Mouse (Mus musculus) gastrocnemius, adult 18-20 months (tissue): ENCODE measurements at regions not wholly inside any gene's neighbourhood (a gene's known extent, or its start where the extent isn't known, plus 50 kb on each side); places are given as distances from the start of the nearest gene placed in this dataset.

Source experiments
- DNase-seq: peaks from one replicate; pipeline ENCODE4 v3.0.0; 2021; ENCODE audit warnings: low spot score

GRCm38 (mm10) chr6:143751076-143752070 is 584.4 kb downstream of the Etnk1 start:
- DNase-seq, result peak; percentile 2

- no peak for DNase-seq
Measured at GRCm38 (mm10) chr6:143757462-143757861, 590.4 kb downstream of the Etnk1 start.

GRCm38 (mm10) chr6:143768115-143768514 is 601.1 kb downstream of the Etnk1 start:
- DNase-seq, result no peak
